Mouse (Mus musculus): ENCODE measurements at regions not wholly inside any gene's neighbourhood (a gene's known extent, or its start where the extent isn't known, plus 50 kb on each side); places are given as distances from the start of the nearest gene placed in this dataset.

DNA sequence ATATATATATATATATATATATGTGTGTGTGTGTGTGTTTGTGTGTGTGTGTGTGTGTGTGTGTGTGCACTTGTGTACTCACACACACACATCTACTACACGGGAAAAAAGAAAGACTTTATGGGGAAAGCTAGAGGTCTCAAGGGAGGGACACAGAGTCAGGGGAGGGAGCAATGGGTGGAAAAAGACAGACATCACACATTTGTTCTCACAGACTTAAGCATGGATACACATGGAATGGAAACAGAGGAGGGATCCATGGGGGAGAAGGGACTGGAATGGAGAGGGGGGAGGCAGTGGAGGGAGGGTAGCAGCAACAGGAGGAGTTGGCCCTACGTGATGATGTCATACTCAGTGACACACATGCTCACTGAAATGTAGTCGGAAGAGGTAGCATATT is 248.3 kb downstream of the Cryba4 start:
- Histone ChIP-seq H3K9ac (ENCODE audit: low read depth, low read length) (no peak overlapping the region), H3K27me3 (replicated peaks; ENCODE audit: control insufficient read depth, insufficient read depth, low read length) (no peaks in the 10 kb centered on the region), H3K9me3 (ENCODE audit: control insufficient read depth, low read length) (peaks cover 8% of the 10 kb centered on the region; the same call in 1 of the 2 replicates), H3K4me3 (ENCODE audit: low read depth, low read length) (no peak overlapping the region), H3K27ac (replicated peaks; ENCODE audit: low read depth, low read length) (no peak overlapping the region), H3K4me1 (ENCODE audit: control insufficient read depth, insufficient read depth, low read length) (peaks cover 5% of the 10 kb centered on the region; the same call in 1 of the 2 replicates), H3K4me2 (ENCODE audit: low read depth, low read length) (no peak overlapping the region), H3K36me3 (ENCODE audit: control insufficient read depth, insufficient read depth, low read length) (no peaks in the 10 kb centered on the region)
- ATAC-seq (ENCODE audit: low read depth) (no peak), DNase-seq (ENCODE audit: low spot score) (no peak)
- 68% methylated on average over 3 of the region's 3 CpGs for WGBS

DNA sequence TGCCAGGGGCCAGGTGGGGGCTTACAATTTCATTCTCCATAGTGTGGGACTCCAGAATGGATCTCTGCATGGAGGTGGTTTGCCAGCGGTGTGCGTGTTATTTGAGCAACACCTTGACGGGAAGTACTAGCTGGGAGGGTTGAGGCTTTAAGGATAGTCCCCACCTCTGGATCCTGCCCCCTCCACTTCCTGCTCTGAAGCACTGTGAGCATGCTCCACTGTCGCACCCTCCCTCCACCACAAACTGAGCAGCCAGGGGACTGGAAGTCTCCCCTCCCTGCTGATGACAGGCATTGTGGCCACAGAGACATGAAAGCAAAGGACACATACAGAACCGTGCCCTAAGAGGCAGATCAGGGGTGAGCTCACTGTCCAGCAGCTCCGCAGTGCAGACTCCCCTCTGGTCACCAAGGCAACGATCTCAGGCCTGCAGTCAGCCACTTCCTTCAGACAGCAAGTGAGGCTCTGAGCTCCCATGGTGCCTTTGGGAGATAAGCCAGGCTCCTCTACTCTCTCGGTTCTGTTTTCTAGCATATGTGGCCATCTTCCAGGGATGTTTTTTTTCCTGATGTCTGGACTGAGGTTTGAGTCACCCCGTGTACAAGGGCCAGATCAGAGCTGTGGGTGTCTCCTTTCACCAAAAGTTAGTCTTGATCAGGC is 239.7 kb downstream of the Cryba4 start:
- H3K4me2 ChIP-seq (ENCODE audit: low read depth, low read length) = no peak overlapping the region
- no peaks in the 10 kb centered on the region for H3K4me1 ChIP-seq (ENCODE audit: control insufficient read depth, insufficient read depth, low read length)
- no peak overlapping the region for H3K4me3 ChIP-seq (ENCODE audit: low read depth, low read length)
- WGBS = 21% methylated on average over 9 of the region's 9 CpGs
- no peak overlapping the region for H3K9ac ChIP-seq (ENCODE audit: low read depth, low read length)
- H3K27me3 ChIP-seq (replicated peaks; ENCODE audit: control insufficient read depth, insufficient read depth, low read length) = no peaks in the 10 kb centered on the region
- H3K9me3 ChIP-seq (ENCODE audit: control insufficient read depth, low read length) = no peaks in the 10 kb centered on the region
- no peaks in the 10 kb centered on the region for H3K36me3 ChIP-seq (ENCODE audit: control insufficient read depth, insufficient read depth, low read length)
- ATAC-seq (ENCODE audit: low read depth) = peak; percentile 57; the same call in 1 of the 2 replicates
- DNase-seq (ENCODE audit: low spot score) = peak; percentile 59
- no peak overlapping the region for H3K27ac ChIP-seq (replicated peaks; ENCODE audit: low read depth, low read length)

DNA sequence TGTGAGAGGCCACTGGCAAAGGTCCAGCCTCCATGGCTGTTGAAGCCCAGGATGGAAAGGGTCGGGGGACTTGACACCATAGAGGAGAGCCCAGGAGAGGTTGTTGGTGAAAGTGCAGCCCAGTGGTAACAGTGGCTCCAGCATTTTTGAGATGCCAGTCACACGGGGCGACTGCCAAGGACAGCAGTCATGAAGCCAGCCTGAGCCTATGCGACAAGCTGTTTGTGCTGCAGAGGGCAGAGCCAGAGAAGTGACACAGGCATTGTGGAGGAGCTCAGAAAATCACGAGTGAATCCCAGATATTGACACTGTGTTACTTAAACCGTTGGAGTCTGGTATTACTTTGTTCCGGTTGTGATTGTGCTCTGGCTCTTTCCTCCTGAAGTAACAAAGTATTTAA is 233.4 kb downstream of the Cryba4 start:
- H3K9me3 ChIP-seq (ENCODE audit: control insufficient read depth, low read length) = no peaks in the 10 kb centered on the region
- 0 out of 2 replicates have a peak overlapping the region, but pooled peaks have one; percentile 36 for H3K27ac ChIP-seq (replicated peaks; ENCODE audit: low read depth, low read length)
- ATAC-seq (ENCODE audit: low read depth) = no peak
- no peaks in the 10 kb centered on the region for H3K36me3 ChIP-seq (ENCODE audit: control insufficient read depth, insufficient read depth, low read length)
- peak; percentile 72 for DNase-seq (ENCODE audit: low spot score)
- no peak overlapping the region for H3K4me3 ChIP-seq (ENCODE audit: low read depth, low read length)
- no peaks in the 10 kb centered on the region for H3K4me1 ChIP-seq (ENCODE audit: control insufficient read depth, insufficient read depth, low read length)
- 36% methylated on average over 7 of the region's 7 CpGs for WGBS
- no peaks in the 10 kb centered on the region for H3K27me3 ChIP-seq (replicated peaks; ENCODE audit: control insufficient read depth, insufficient read depth, low read length)
- H3K9ac ChIP-seq (ENCODE audit: low read depth, low read length) = no peak overlapping the region
- H3K4me2 ChIP-seq (ENCODE audit: low read depth, low read length) = no peak overlapping the region

DNA sequence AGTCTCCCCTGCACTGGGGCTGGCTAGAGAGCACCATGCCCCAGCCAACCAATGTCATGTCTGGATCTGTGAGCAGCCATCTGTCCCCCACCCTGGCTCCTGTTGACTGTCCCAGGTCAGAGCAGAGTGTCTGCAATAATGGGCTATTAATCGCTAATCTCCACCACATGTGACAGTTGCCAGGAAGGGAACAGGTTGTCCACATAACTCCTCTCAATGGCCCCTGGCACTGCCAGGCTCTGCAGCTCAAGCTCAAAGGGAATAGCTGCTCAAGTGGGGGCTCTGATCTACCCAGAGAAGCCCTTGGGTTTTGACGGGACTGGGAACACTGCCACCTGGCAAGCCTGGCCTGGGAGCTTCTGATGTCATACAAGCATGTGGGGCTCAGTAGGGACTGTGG is 231.4 kb downstream of the Cryba4 start:
- whole genome bisulfite sequencing = 71% methylated on average over 2 of the region's 2 CpGs
- ATAC-seq (ENCODE audit: low read depth) (no peak; the same call in 1 of the 2 replicates), DNase-seq (ENCODE audit: low spot score) (no peak)
- Histone ChIP-seq H3K9ac (ENCODE audit: low read depth, low read length) (no peak overlapping the region), H3K4me2 (ENCODE audit: low read depth, low read length) (no peak overlapping the region), H3K27me3 (replicated peaks; ENCODE audit: control insufficient read depth, insufficient read depth, low read length) (no peaks in the 10 kb centered on the region), H3K4me1 (ENCODE audit: control insufficient read depth, insufficient read depth, low read length) (no peaks in the 10 kb centered on the region), H3K27ac (replicated peaks; ENCODE audit: low read depth, low read length) (no peak overlapping the region), H3K4me3 (ENCODE audit: low read depth, low read length) (no peak overlapping the region), H3K36me3 (ENCODE audit: control insufficient read depth, insufficient read depth, low read length) (no peaks in the 10 kb centered on the region), H3K9me3 (ENCODE audit: control insufficient read depth, low read length) (no peaks in the 10 kb centered on the region)

DNA sequence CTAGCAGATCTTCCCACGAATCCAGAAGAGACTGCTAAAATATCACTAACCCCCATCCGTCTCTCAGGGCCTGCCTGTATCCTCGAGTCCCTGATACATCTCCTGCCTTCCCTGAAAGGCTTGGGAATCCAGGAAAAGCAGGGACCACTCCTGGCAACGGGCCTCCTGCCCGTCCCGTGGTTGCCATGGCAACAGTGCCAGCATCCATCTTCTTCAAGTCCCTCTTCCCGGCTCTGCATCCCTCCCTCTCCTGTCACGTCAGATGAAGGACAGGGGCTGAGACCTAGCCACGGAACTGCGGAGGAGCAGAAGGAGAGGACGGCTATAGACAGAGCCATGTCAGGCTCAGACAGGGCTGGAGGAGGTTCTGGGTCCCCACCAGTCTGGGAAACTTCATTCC is 222.4 kb downstream of the Cryba4 start:
- no peaks in the 10 kb centered on the region for H3K27me3 ChIP-seq (replicated peaks; ENCODE audit: control insufficient read depth, insufficient read depth, low read length)
- WGBS = 39% methylated on average over 11 of the region's 11 CpGs
- no peak overlapping the region for H3K4me3 ChIP-seq (ENCODE audit: low read depth, low read length)
- no peak for ATAC-seq (ENCODE audit: low read depth)
- H3K36me3 ChIP-seq (ENCODE audit: control insufficient read depth, insufficient read depth, low read length) = no peaks in the 10 kb centered on the region
- no peaks in the 10 kb centered on the region for H3K9me3 ChIP-seq (ENCODE audit: control insufficient read depth, low read length)
- H3K4me1 ChIP-seq (ENCODE audit: control insufficient read depth, insufficient read depth, low read length) = no peaks in the 10 kb centered on the region
- H3K27ac ChIP-seq (replicated peaks; ENCODE audit: low read depth, low read length) = no peak overlapping the region
- no peak overlapping the region for H3K9ac ChIP-seq (ENCODE audit: low read depth, low read length)
- no peak for DNase-seq (ENCODE audit: low spot score)
- H3K4me2 ChIP-seq (ENCODE audit: low read depth, low read length) = no peak overlapping the region

DNA sequence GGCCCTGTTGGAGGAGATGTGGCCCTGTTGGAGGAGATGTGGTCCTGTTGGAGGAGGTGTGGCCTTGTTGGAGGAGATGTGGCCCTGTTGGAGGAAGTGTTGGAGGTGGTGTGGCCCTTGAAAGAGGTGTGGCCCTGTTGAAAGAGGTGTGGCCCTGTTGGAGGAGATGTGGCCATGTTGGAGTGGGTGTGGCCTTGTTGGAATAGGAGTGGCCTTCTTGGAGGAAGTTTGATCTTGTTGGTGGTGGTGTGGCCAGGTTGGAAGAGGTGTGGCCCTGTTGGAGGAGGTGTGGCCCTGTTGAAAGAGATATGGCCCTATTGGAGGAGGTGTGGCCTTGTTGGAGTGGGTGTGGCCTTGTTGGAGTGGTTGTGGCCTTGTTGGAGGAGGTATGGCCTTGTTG is 220.3 kb downstream of the Cryba4 start:
- no peak overlapping the region for H3K4me2 ChIP-seq (ENCODE audit: low read depth, low read length)
- no peak overlapping the region for H3K4me3 ChIP-seq (ENCODE audit: low read depth, low read length)
- H3K9me3 ChIP-seq (ENCODE audit: control insufficient read depth, low read length) = no peaks in the 10 kb centered on the region
- H3K4me1 ChIP-seq (ENCODE audit: control insufficient read depth, insufficient read depth, low read length) = no peaks in the 10 kb centered on the region
- H3K27me3 ChIP-seq (replicated peaks; ENCODE audit: control insufficient read depth, insufficient read depth, low read length) = no peaks in the 10 kb centered on the region
- no peaks in the 10 kb centered on the region for H3K36me3 ChIP-seq (ENCODE audit: control insufficient read depth, insufficient read depth, low read length)
- ATAC-seq (ENCODE audit: low read depth) (no peak), DNase-seq (ENCODE audit: low spot score) (no peak)
- no peak overlapping the region for H3K9ac ChIP-seq (ENCODE audit: low read depth, low read length)
- H3K27ac ChIP-seq (replicated peaks; ENCODE audit: low read depth, low read length) = no peak overlapping the region

DNA sequence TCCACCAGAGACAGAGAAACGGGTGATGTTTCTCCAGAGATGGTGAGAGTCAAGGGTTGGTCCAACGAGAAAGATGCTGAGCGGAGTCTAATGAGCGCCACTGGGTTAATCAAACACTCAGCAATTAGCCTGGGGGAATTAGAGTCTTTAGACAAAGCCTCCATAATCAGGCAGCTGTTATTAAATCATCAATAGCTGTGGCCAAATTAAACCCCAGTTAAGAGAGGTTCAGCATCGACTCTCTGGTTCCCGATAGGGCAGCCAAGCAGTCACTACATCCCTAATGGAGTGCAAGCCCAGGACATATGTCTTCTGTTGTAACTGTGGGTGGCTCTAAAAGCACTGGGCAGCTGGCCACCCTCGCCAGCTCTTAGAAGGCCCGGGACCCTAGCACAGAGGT is 216.9 kb downstream of the Cryba4 start:
- ATAC-seq (ENCODE audit: low read depth) = no peak

DNA sequence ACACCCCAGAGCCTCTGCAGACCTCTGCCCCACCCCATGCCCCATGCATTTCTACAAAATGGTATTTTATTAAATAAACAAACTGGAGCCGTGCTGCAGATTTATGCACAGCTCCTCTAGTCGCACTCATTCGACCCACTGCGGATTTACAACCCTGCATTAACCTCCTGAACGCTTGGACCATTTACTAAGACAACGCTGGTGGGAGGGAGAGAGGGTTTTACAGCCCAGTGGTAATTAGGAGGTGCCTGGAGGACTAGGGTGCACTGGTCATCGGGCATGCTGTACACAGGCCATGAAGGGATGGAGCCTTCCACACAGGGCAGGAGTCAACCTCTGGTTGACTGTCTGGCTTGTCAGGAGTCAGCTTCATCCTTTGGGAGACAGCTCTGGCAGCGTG is 215.2 kb downstream of the Cryba4 start:
- Histone ChIP-seq H3K27me3 (replicated peaks; ENCODE audit: control insufficient read depth, insufficient read depth, low read length) (no peaks in the 10 kb centered on the region; the same call in 1 of the 2 replicates), H3K36me3 (ENCODE audit: control insufficient read depth, insufficient read depth, low read length) (no peaks in the 10 kb centered on the region), H3K4me1 (ENCODE audit: control insufficient read depth, insufficient read depth, low read length) (no peaks in the 10 kb centered on the region; the same call in 1 of the 2 replicates), H3K4me2 (ENCODE audit: low read depth, low read length) (no peak overlapping the region), H3K9me3 (ENCODE audit: control insufficient read depth, low read length) (no peaks in the 10 kb centered on the region), H3K4me3 (ENCODE audit: low read depth, low read length) (no peak overlapping the region), H3K9ac (ENCODE audit: low read depth, low read length) (no peak overlapping the region), H3K27ac (replicated peaks; ENCODE audit: low read depth, low read length) (no peak overlapping the region)
- 66% methylated on average over 8 of the region's 8 CpGs for WGBS
- DNase-seq (ENCODE audit: low spot score) = no peak
- no peak for ATAC-seq (ENCODE audit: low read depth)

More for the DNA sequence above, 216.9 kb downstream of the Cryba4 start:
- no peaks in the 10 kb centered on the region; the same call in 1 of the 2 replicates for H3K4me1 ChIP-seq (ENCODE audit: control insufficient read depth, insufficient read depth, low read length)
- 67% methylated on average over 8 of the region's 8 CpGs for WGBS
- no peaks in the 10 kb centered on the region for H3K36me3 ChIP-seq (ENCODE audit: control insufficient read depth, insufficient read depth, low read length)
- DNase-seq (ENCODE audit: low spot score) = no peak
- H3K27me3 ChIP-seq (replicated peaks; ENCODE audit: control insufficient read depth, insufficient read depth, low read length) = no peaks in the 10 kb centered on the region; the same call in 1 of the 2 replicates
- H3K4me3 ChIP-seq (ENCODE audit: low read depth, low read length) = no peak overlapping the region
- no peak overlapping the region for H3K4me2 ChIP-seq (ENCODE audit: low read depth, low read length)
- no peak overlapping the region for H3K9ac ChIP-seq (ENCODE audit: low read depth, low read length)
- no peak overlapping the region for H3K27ac ChIP-seq (replicated peaks; ENCODE audit: low read depth, low read length)
- H3K9me3 ChIP-seq (ENCODE audit: control insufficient read depth, low read length) = no peaks in the 10 kb centered on the region
